Comparison of ENCODE assay signal across 24 mouse cellular contexts in the genomic region with DNA sequence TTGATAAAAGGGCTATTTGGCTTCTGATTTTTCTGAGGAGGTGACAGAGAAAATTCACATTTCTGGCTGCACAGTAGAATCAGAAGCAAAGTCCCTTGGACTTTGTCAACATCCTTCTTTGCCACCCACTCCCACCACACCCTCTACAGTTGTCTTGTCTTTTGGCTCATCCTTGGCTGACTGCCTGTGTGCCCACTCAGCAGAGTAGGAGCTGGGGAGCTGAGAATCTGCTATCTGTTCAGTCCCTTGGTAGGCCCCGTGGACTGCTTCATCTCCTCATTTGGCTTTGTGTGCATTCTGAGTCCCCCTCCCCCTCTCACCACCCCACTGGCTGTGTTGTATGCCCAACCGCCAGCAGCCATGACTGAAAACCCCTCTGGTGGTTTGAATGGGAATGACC.
DNase-seq lines count a peak whose midpoint lies in the region; ATAC-seq lines count a peak whose summit lies in the region.
"Had no signal": no experiment of that assay in that cellular context is flagged by ENCODE, and none has a peak within 500 bp of the region (broad histone marks: within the 10 kb centered on the region; RNA-seq: fewer than 3 reads in every experiment).

No protein-coding gene starts in this region.

- H3K9ac ChIP-seq in kidney, embryonic 16.5 days (replicated peaks; ENCODE audit: low read length) = no peak overlapping the region
- H3K9ac ChIP-seq: embryonic facial prominence, embryonic 15.5 days; heart, embryonic 12.5 days; hindbrain, embryonic 14.5 days; limb, embryonic 12.5 days; liver, embryonic 13.5 days; neural tube, embryonic 12.5 days had no signal

- intact Hi-C loops in left cerebral cortex, postnatal 25 days (cut with DNase I) = loop anchor here (2.0 kb wide), 1 partner anchor 204 kb away; no protein-coding TSS in a partner anchor

- no peaks in the 10 kb centered on the region for H3K36me3 ChIP-seq in kidney, embryonic 16.5 days (ENCODE audit: insufficient read depth, low read length)
- H3K36me3 ChIP-seq: embryonic facial prominence, embryonic 15.5 days; forebrain, embryonic 10.5 days; heart, embryonic 12.5 days; limb, embryonic 12.5 days; liver, embryonic 13.5 days; midbrain, embryonic 10.5 days; neural tube, embryonic 12.5 days had no signal

- H3K9me3 ChIP-seq in kidney, embryonic 16.5 days (ENCODE audit: low read length) = no peaks in the 10 kb centered on the region
- H3K9me3 ChIP-seq: embryonic facial prominence, embryonic 15.5 days; forebrain, embryonic 10.5 days; heart, embryonic 12.5 days; midbrain, embryonic 10.5 days; neural tube, embryonic 12.5 days had no signal

- WGBS in kidney, embryonic 16.5 days = 94% methylated on average over 2 of the region's 2 CpGs

- no peak overlapping the region for H3K4me3 ChIP-seq in kidney, embryonic 16.5 days (ENCODE audit: low read length)
- H3K4me3 ChIP-seq: embryonic facial prominence, embryonic 15.5 days; forebrain, embryonic 10.5 days; heart, embryonic 12.5 days; limb, embryonic 12.5 days; liver, embryonic 13.5 days; midbrain, embryonic 10.5 days; neural tube, embryonic 12.5 days had no signal

- peak; percentile 53 for DNase-seq in brain, adult 2 months (ENCODE audit: low read depth, low spot score)
- DNase-seq in frontal cortex, postnatal 14 days (ENCODE audit: low spot score in 2 of 2) = peak; percentile 29 to 30
- peak; percentile 40 to 42 for DNase-seq in layer of hippocampus, postnatal 36 days
- DNase-seq in left cerebral cortex, postnatal 25 days (ENCODE audit: low spot score in 2 of 2) = peak; percentile 45 to 94
- DNase-seq in urinary bladder, adult 2 months (ENCODE audit: low spot score) = no peak
- no peak for DNase-seq in lung, adult 18-20 months
- no peak for DNase-seq in heart, postnatal 4 days
- DNase-seq: adrenal gland, postnatal 14 days; cerebellum, adult 11-12 months; cerebellum, postnatal 36 days; kidney, adult 9 months; kidney, postnatal 4 days; liver, embryonic 13.5 days had no signal

- no peaks in the 10 kb centered on the region for H3K27me3 ChIP-seq in kidney, embryonic 16.5 days (ENCODE audit: insufficient read depth, low read length)
- H3K27me3 ChIP-seq: CH12.LX; embryonic facial prominence, embryonic 15.5 days; heart, embryonic 12.5 days; limb, embryonic 12.5 days; liver, embryonic 13.5 days; neural tube, embryonic 12.5 days had no signal

- no peaks in the 10 kb centered on the region for H3K4me1 ChIP-seq in kidney, embryonic 16.5 days (ENCODE audit: insufficient read depth, low read length)
- H3K4me1 ChIP-seq: embryonic facial prominence, embryonic 15.5 days; forebrain, embryonic 10.5 days; heart, embryonic 12.5 days; limb, embryonic 12.5 days; liver, embryonic 13.5 days; midbrain, embryonic 10.5 days; neural tube, embryonic 12.5 days had no signal

- H3K27ac ChIP-seq in kidney, embryonic 16.5 days (ENCODE audit: low read length) = no peak overlapping the region
- H3K27ac ChIP-seq: embryonic facial prominence, embryonic 15.5 days; forebrain, embryonic 10.5 days; hindbrain, embryonic 14.5 days; limb, embryonic 12.5 days; liver, embryonic 13.5 days; macrophage; midbrain, embryonic 10.5 days; neural tube, embryonic 12.5 days; stomach, postnatal 0 days had no signal

- H3K4me2 ChIP-seq in kidney, embryonic 16.5 days (replicated peaks; ENCODE audit: low read depth, low read length) = no peak overlapping the region
- H3K4me2 ChIP-seq: embryonic facial prominence, embryonic 15.5 days; heart, embryonic 12.5 days; hindbrain, embryonic 14.5 days; limb, embryonic 12.5 days; liver, embryonic 13.5 days; neural tube, embryonic 12.5 days had no signal

- ATAC-seq in kidney, embryonic 16.5 days (ENCODE audit: low FRiP score, low TSS enrichment) = no peak

Comparison
In these comparisons a context has a peak if more than half of its experiments do, and no peak if none do; other contexts are left out.
1. DNase-seq: peak in brain, adult 2 months (single experiment), frontal cortex, postnatal 14 days (2 of 2), layer of hippocampus, postnatal 36 days (2 of 2) and left cerebral cortex, postnatal 25 days (2 of 2); none in urinary bladder, adult 2 months (single experiment), lung, adult 18-20 months (0 of 2) and heart, postnatal 4 days (single experiment).